Comparison of ENCODE assay signal across 22 mouse cellular contexts in genomic region chr6:13137255-13137654, GRCm38 (mm10).
DNase-seq lines count a peak whose midpoint lies in the region; ATAC-seq lines count a peak whose summit lies in the region.
"Had no signal": no experiment of that assay in that cellular context is flagged by ENCODE, and none has a peak within 500 bp of the region (broad histone marks: within the 10 kb centered on the region; RNA-seq: fewer than 3 reads in every experiment).

No protein-coding gene starts in this region.

- H3K9ac ChIP-seq in forebrain, embryonic 15.5 days (replicated peaks), result no peak overlapping the region

- peak; percentile 68 for ATAC-seq in CD4-positive, CD25-positive, alpha-beta regulatory T cell, adult 4 months
- peak; percentile 67 for ATAC-seq in inflammation-experienced regulatory T-cells, adult 6 months
- ATAC-seq in forebrain, embryonic 15.5 days (replicated peaks), result no peak
- ATAC-seq: activated CD4-positive, CD25-positive, alpha-beta regulatory T cell, adult 4 months; Patski had no signal

- no peak overlapping the region for H3K4me3 ChIP-seq in forebrain, embryonic 15.5 days
- H3K4me3 ChIP-seq in forebrain, embryonic 10.5 days, result no peak overlapping the region

- H3K27me3 ChIP-seq in forebrain, embryonic 15.5 days, result no peaks in the 10 kb centered on the region
- no peaks in the 10 kb centered on the region for H3K27me3 ChIP-seq in forebrain, embryonic 10.5 days (ENCODE audit: poor library complexity, severe bottlenecking)
- H3K27me3 ChIP-seq: CH12.LX had no signal

- 95% methylated on average over 1 of the region's 1 CpGs for WGBS in forebrain, embryonic 15.5 days
- WGBS in forebrain, embryonic 10.5 days, result 81% methylated on average over 1 of the region's 1 CpGs

- H3K27ac ChIP-seq in forebrain, embryonic 15.5 days (replicated peaks), result no peak overlapping the region
- no peak overlapping the region for H3K27ac ChIP-seq in forebrain, embryonic 10.5 days

- H3K4me2 ChIP-seq in forebrain, embryonic 15.5 days (replicated peaks), result no peak overlapping the region

- peak; percentile 4 for DNase-seq in CD4-positive helper T cell, adult 2 months (ENCODE audit: low read depth, low spot score)
- no peak for DNase-seq in forebrain, embryonic 10.5 days (ENCODE audit: extremely low spot score, low spot score)
- no peak for DNase-seq in urinary bladder, postnatal 36 days (ENCODE audit: low spot score in 2 of 2)
- DNase-seq: adrenal gland, adult 2 months; adrenal gland, adult 8-10 months; adrenal gland, postnatal 10 days; adrenal gland, postnatal 14 days; adrenal gland, postnatal 25 days; adrenal gland, postnatal 36 days; B cell, adult 2 months; cerebellum, adult 11 months; cerebellum, adult 11-12 months; cerebellum, adult 18-20 months; cerebellum, adult 2 months; cerebellum, adult 8-10 months had no signal

- H3K4me1 ChIP-seq in forebrain, embryonic 15.5 days, result no peaks in the 10 kb centered on the region
- no peaks in the 10 kb centered on the region for H3K4me1 ChIP-seq in forebrain, embryonic 10.5 days

- no peaks in the 10 kb centered on the region for H3K9me3 ChIP-seq in forebrain, embryonic 15.5 days
- H3K9me3 ChIP-seq in forebrain, embryonic 10.5 days, result no peaks in the 10 kb centered on the region
- H3K9me3 ChIP-seq: G1E had no signal

- no peaks in the 10 kb centered on the region for H3K36me3 ChIP-seq in forebrain, embryonic 15.5 days
- H3K36me3 ChIP-seq in forebrain, embryonic 10.5 days (replicated peaks), result no peaks in the 10 kb centered on the region
- H3K36me3 ChIP-seq: G1E had no signal
